ENCODE assay signal across 8 mouse cellular contexts in the genomic region with DNA sequence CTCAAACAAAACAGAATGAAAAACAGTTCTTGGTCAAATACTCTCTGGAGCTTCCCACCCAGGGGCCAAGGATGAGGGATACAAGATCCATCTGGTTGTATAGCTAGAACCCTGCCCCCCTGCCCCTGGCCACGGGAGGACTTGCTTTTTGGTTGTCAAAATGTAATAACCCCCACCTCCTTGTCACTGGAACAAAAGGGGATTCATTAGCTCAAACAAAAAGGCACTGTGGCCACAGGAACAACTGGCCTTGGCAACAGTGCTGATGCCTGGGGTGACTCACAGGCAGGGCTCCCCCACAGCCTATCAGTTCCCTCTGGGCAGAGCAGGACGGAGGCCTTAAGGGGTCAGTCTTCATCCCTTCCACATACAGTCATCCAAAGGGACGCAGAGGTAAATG. TPM values are rescaled to one million over a fixed set of nuclear protein-coding genes. Genes with fewer than 3 reads are reported as not detected.
DNase-seq lines count a peak whose midpoint lies in the region; ATAC-seq lines count a peak whose summit lies in the region.

No protein-coding gene starts in this region.

- no peak overlapping the region for H3K27ac ChIP-seq in hindbrain, embryonic 16.5 days (ENCODE audit: low read depth, low read length)

- H3K4me3 ChIP-seq in hindbrain, embryonic 16.5 days (ENCODE audit: low read length): no peak overlapping the region

- no peak overlapping the region for H3K4me2 ChIP-seq in hindbrain, embryonic 16.5 days (ENCODE audit: low read length)

- peaks cover 2% of the 10 kb centered on the region; the same call in 1 of the 2 replicates for H3K4me1 ChIP-seq in hindbrain, embryonic 16.5 days (ENCODE audit: control insufficient read depth, insufficient read depth, low read depth, low read length)

- DNase-seq in kidney, postnatal 10 days: peak; percentile 59
- no peak for DNase-seq in kidney, adult 9 months
- DNase-seq in adrenal gland, adult 8-10 months: peak; percentile 55
- DNase-seq in cerebellum, postnatal 10 days: peak; percentile 22 to 45
- peak; percentile 72 for DNase-seq in testis, postnatal 10 days (ENCODE audit: low spot score)
- no peak for DNase-seq in lung, postnatal 4 days

- no peaks in the 10 kb centered on the region for H3K9me3 ChIP-seq in hindbrain, embryonic 16.5 days (ENCODE audit: control insufficient read depth, low read length)

- no peaks in the 10 kb centered on the region for H3K36me3 ChIP-seq in hindbrain, embryonic 16.5 days (ENCODE audit: control insufficient read depth, insufficient read depth, low read length)

- WGBS in hindbrain, embryonic 16.5 days: 24% methylated on average over 3 of the region's 3 CpGs

- no peaks in the 10 kb centered on the region for H3K27me3 ChIP-seq in hindbrain, embryonic 16.5 days (replicated peaks; ENCODE audit: control insufficient read depth, insufficient read depth, low read length)

- ATAC-seq in hindbrain, embryonic 16.5 days: 0 out of 2 replicates have a peak, but pooled peaks have one; percentile 51
- no peak for ATAC-seq in inflammation-experienced regulatory T-cells, adult 6 months

- no peak overlapping the region for H3K9ac ChIP-seq in hindbrain, embryonic 16.5 days (ENCODE audit: low read depth, low read length)

RNA-seq across cellular contexts. Expression of a gene that starts 6.6 kb away (rescaled TPM):
- total RNA-seq in adrenal gland, adult 8-10 months (2022): 10 to 100 TPM; 48.5 to 74.7 (median 62.8) TPM
- polyA plus RNA-seq in hindbrain, embryonic 16.5 days (2015; fragmentation: Nextera tagmentation; extraction: Ambion mirVana): 27.4 and 33.8 TPM in 2 replicates
- polyA plus RNA-seq in inflammation-experienced regulatory T-cells, adult 6 months (2017; shearing (Covaris generic)): 10 to 100 TPM; 25.3 to 31.5 (median 30.0) TPM

Comparison
In these comparisons a context has a peak if more than half of its experiments do, and no peak if none do; other contexts are left out.
1. DNase-seq: peak in kidney, postnatal 10 days (single experiment), adrenal gland, adult 8-10 months (single experiment), cerebellum, postnatal 10 days (2 of 2) and testis, postnatal 10 days (single experiment); none in kidney, adult 9 months (single experiment) and lung, postnatal 4 days (0 of 2).